Mouse (Mus musculus): Measurements from ENCODE around the gene Ccdc181.

GRCm38 (mm10) chr1:164287406-164287805 is 12.0 kb downstream of the Ccdc181 start:
- TF ChIP-seq POLR2A (IDR thresholded peaks at IDR 0.05; ENCODE audit: low read depth, low read length) (no peak), CTCF (conservative IDR thresholded peaks at IDR 0.05; ENCODE audit: insufficient read depth, insufficient read length, low read depth, low read length) (no peak)

Data from kidney, adult 2 months (tissue).